Mouse (Mus musculus) heart, adult 2 months (tissue): ENCODE data around the gene Pqlc2. TPM values are rescaled to one million over a fixed set of nuclear protein-coding genes. Genes with fewer than 3 reads are reported as not detected.
A peak's percentile ranks its signal among the peaks of the same experiment; 100 is the strongest.

Experiments used
- DNase-seq, 2 experiments: peaks; one replicate each; pipeline ENCODE4 v3.0.0; 2021
- H3K27ac ChIP-seq: fragments of 200-600 bp; 2 replicates; pipeline ENCODE4 v1.8.1; 2022
- H3K27me3 ChIP-seq: fragments of 200-500 bp; 2 replicates; pipeline ENCODE4 v1.6.1; 2012; ENCODE audit warnings: mild to moderate bottlenecking, low read length, inconsistent platforms, mixed read lengths; ENCODE audit not compliant: control insufficient read depth, insufficient read depth
- H3K36me3 ChIP-seq: fragments of 200-500 bp; 2 replicates; pipeline ENCODE4 v1.6.1; 2012; ENCODE audit warnings: low read length, inconsistent platforms; ENCODE audit not compliant: control insufficient read depth, insufficient read depth
- H3K4me1 ChIP-seq: fragments of 200-500 bp; 2 replicates; pipeline ENCODE4 v1.6.1; 2011; ENCODE audit warnings: low read length; ENCODE audit not compliant: control insufficient read depth, insufficient read depth
- H3K4me3 ChIP-seq: fragments of 200-600 bp; 2 replicates; pipeline ENCODE4 v1.8.1; 2022
- H3K79me2 ChIP-seq: fragments of 200-500 bp; replicated peaks from 2 replicates; pipeline ENCODE4 v1.6.1; 2012; ENCODE audit warnings: mild to moderate bottlenecking, inconsistent platforms, low read length, moderate library complexity, mixed read lengths; ENCODE audit not compliant: control insufficient read depth, insufficient read depth
- H3K9ac ChIP-seq: fragments of 200-500 bp; 2 replicates; pipeline ENCODE4 v1.6.1; 2012; ENCODE audit warnings: low read depth, mild to moderate bottlenecking, control low read depth, inconsistent platforms, low read length, mixed read lengths
- CTCF ChIP-seq: fragments of 200-600 bp; IDR thresholded peaks from 2 replicates; pipeline ENCODE4 v1.8.1; 2022; ENCODE audit warnings: antibody characterized with exemption, mild to moderate bottlenecking, moderate library complexity
- EP300 ChIP-seq: fragments of 200-500 bp; IDR thresholded peaks from 2 replicates; pipeline ENCODE4 v1.6.1; 2011; ENCODE audit warnings: low read depth, low read length, control low read depth; ENCODE audit not compliant: insufficient read depth
- POLR2A ChIP-seq: fragments of 200-500 bp; IDR thresholded peaks from 2 replicates; pipeline ENCODE4 v1.6.1; 2011; ENCODE audit warnings: mild to moderate bottlenecking, low read depth, low read length, control low read depth; ENCODE audit not compliant: insufficient read depth
- WGBS: fragments of 180-500 bp; shearing (Covaris S2); methylation state at CpG from one replicate; pipeline ENCODE4 v1.1.7; 2018; 5-methylcytosine and 5-hydroxymethylcytosine counted together
- intact Hi-C: fragments of 180-260 bp; cut with DNase I; formaldehyde crosslinking; loops from one replicate; pipeline ENCODE4 v1.15.1; 2025
- polyA plus RNA-seq: library from polyadenylated mRNA; depleted of rRNA; stranded (reverse); fragments of >200 nt; gene quantifications from 2 replicates; pipeline ENCODE4 v1.2.3, GENCODE M21; 2012
- total RNA-seq, 2 experiments: library from RNA; stranded (reverse); gene quantifications; 2 replicates each; pipeline ENCODE4 v1.2.3; 2021

Pqlc2 gene
- total and polyA plus RNA-seq, 3 experiments = 5.1 to 22.8 (median 5.9) TPM

DNA sequence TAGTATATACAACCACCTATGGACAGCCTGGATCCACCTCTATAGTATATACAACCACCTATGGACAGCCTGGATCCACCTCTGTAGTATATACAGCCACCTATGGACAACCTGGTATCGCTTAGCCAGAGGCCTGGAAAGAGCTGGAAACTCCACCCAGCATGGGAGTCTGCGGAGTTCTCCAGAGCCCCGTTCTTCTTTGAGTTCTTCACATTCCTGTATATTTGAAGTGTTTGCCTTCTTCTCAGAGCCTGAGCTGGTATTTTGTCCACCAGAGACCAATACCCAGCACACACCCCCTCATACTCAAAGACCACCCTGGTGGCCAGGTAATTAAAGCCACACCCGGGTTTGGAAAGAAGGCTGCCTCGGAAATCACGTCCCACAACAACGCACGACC, 53.8 kb downstream of the Pqlc2 start:
- no peak for TF ChIP-seq POLR2A
- TF ChIP-seq EP300 = no peak
- TF ChIP-seq CTCF = no peak
- no peaks in the 10 kb centered on the region for H3K36me3 ChIP-seq
- intact Hi-C loops = loop anchor here (10.0 kb wide), 1 partner anchor 342 kb away; the partner anchor contains the start of gene Otud3
- no peak overlapping the region for H3K27ac ChIP-seq
- peaks cover 3% of the 10 kb centered on the region; the same call in 1 of the 2 replicates for H3K79me2 ChIP-seq
- no peak overlapping the region for H3K4me3 ChIP-seq
- DNase-seq = no peak
- H3K4me1 ChIP-seq = peaks cover 6% of the 10 kb centered on the region
- WGBS = 87% methylated on average over 8 of the region's 8 CpGs
- H3K27me3 ChIP-seq = no peaks in the 10 kb centered on the region
- no peak overlapping the region for H3K9ac ChIP-seq

GRCm38 (mm10) chr4:139256146-139256545, 54.4 kb downstream of the Pqlc2 start:
- no peaks in the 10 kb centered on the region for H3K36me3 ChIP-seq
- DNase-seq = no peak
- H3K79me2 ChIP-seq = peaks cover 3% of the 10 kb centered on the region; the same call in 1 of the 2 replicates
- intact Hi-C loops = loop anchor here (10.0 kb wide), 1 partner anchor 341 kb away; the partner anchor contains the start of gene Otud3
- H3K27me3 ChIP-seq = no peaks in the 10 kb centered on the region
- H3K27ac ChIP-seq = no peak overlapping the region
- TF ChIP-seq EP300 (no peak), CTCF (no peak), POLR2A (no peak)
- H3K4me1 ChIP-seq = peaks cover 10% of the 10 kb centered on the region
- no peak overlapping the region for H3K9ac ChIP-seq
- WGBS = 51% methylated on average over 4 of the region's 4 CpGs
- no peak overlapping the region for H3K4me3 ChIP-seq

DNA sequence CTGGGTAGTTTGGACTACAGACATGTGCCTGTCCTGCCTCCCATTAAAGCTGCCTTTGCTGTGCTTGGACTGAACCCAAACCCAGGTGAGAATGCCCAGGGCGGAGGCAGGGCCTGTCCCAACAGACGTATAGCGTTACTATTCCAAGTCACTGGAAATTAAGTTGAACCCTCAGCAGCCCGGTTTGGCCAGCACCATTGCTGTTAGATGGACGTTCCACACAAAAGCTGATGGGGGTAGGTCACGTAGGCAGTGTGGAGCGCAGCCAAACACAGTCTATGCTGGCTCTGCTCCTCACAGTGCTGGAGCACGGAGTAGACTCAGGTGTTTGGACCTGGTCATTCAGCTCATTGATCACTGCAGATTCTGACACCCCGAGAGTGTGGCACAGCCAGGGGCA, 57.3 kb downstream of the Pqlc2 start:
- 59% methylated on average over 9 of the region's 9 CpGs for WGBS
- intact Hi-C loops = loop anchor here (5.0 to 10.0 kb wide), 2 partner anchors 41 to 338 kb away; partner anchors contain the start of gene Otud3
- H3K27me3 ChIP-seq = no peaks in the 10 kb centered on the region

GRCm38 (mm10) chr4:139252051-139252760, 58.3 kb downstream of the Pqlc2 start:
- H3K4me1 ChIP-seq = peaks cover 22% of the 10 kb centered on the region
- no peaks in the 10 kb centered on the region for H3K27me3 ChIP-seq
- H3K9ac ChIP-seq = no peak overlapping the region
- WGBS = 50% methylated on average over 22 of the region's 22 CpGs
- H3K79me2 ChIP-seq = peaks cover 3% of the 10 kb centered on the region; the same call in 1 of the 2 replicates
- TF ChIP-seq CTCF = no peak; the same call in 1 of the 2 replicates
- TF ChIP-seq EP300 = peak; percentile 72; the same call in 1 of the 2 replicates
- intact Hi-C loops = loop anchor here (1.0 to 10.0 kb wide), 3 partner anchors 40 to 337 kb away; partner anchors contain the start of gene Otud3
- H3K27ac ChIP-seq = no peak overlapping the region; the same call in 1 of the 2 replicates
- H3K36me3 ChIP-seq = no peaks in the 10 kb centered on the region
- DNase-seq = peak; percentile 84 to 87
- no peak overlapping the region for H3K4me3 ChIP-seq

More for the DNA sequence above, 57.3 kb downstream of the Pqlc2 start:
- Histone ChIP-seq H3K79me2 (peaks cover 3% of the 10 kb centered on the region; the same call in 1 of the 2 replicates), H3K27ac (no peak overlapping the region), H3K4me1 (peaks cover 22% of the 10 kb centered on the region), H3K36me3 (no peaks in the 10 kb centered on the region), H3K4me3 (no peak overlapping the region), H3K9ac (no peak overlapping the region)
- TF ChIP-seq EP300 = no peak
- no peak for TF ChIP-seq POLR2A
- no peak for TF ChIP-seq CTCF
- peak; percentile 56 to 58 for DNase-seq

DNA sequence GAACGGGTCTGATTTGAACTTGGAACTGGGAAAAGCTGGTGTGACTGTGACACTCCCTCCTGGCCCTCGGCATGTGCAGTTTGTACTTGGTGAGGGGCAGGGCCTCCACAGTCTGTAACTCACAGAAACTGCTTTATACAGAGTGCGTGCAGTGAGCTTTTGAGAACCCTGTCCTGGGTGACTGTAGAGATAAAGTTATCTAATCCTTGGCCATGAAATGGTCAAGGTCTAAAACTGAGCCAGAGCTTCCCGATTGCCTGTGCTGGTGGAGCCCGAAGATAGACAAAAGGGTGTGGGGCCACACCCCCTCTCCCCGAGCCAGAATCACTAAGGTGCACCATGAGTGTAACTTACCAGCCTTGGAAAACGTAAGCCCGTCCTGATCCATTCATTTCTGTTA, 59.6 kb downstream of the Pqlc2 start:
- H3K36me3 ChIP-seq = no peaks in the 10 kb centered on the region
- H3K27ac ChIP-seq = no peak overlapping the region
- no peak overlapping the region for H3K4me3 ChIP-seq
- TF ChIP-seq EP300 (no peak), POLR2A (no peak), CTCF (no peak)
- no peak overlapping the region for H3K9ac ChIP-seq
- H3K4me1 ChIP-seq = peaks cover 22% of the 10 kb centered on the region
- peaks cover 8% of the 10 kb centered on the region; the same call in 1 of the 2 replicates for H3K79me2 ChIP-seq
- intact Hi-C loops = loop anchor here (5.0 to 10.0 kb wide), 2 partner anchors 39 to 336 kb away; partner anchors contain the start of gene Otud3
- 29% methylated on average over 8 of the region's 8 CpGs for WGBS
- DNase-seq = no peak
- H3K27me3 ChIP-seq = no peaks in the 10 kb centered on the region

DNA sequence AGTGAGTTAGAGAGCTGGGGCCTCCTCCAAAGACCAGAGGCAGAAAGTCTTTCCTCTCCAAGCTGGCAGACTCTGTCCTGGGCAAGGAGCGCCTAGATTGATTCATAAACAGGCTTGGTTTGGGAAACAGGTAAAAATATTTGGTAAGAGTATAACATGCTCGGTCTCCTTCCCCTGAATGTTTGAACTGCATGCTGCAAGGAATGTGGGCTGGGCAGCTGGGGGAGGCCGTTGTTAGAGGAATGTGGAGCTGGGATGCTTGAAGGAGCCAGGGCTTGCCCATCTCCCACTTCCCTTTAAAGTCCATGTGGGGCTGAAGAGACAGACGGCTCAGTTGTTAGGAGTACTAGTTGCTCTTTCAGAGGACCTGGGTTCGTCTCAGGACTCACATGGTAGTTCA, 60.5 kb downstream of the Pqlc2 start:
- Histone ChIP-seq H3K36me3 (no peaks in the 10 kb centered on the region), H3K27me3 (no peaks in the 10 kb centered on the region), H3K4me3 (no peak overlapping the region), H3K79me2 (peaks cover 6% of the 10 kb centered on the region; the same call in 1 of the 2 replicates), H3K4me1 (peaks cover 20% of the 10 kb centered on the region), H3K9ac (no peak overlapping the region), H3K27ac (no peak overlapping the region)
- WGBS = 36% methylated on average over 5 of the region's 5 CpGs
- TF ChIP-seq CTCF (no peak), POLR2A (no peak), EP300 (no peak)
- intact Hi-C loops = loop anchor here (5.0 to 10.0 kb wide), 2 partner anchors 38 to 335 kb away; partner anchors contain the start of gene Otud3
- no peak for DNase-seq
